Mouse (Mus musculus) megakaryocyte-erythroid progenitor cell, adult 5 weeks (primary cell): Measurements from ENCODE around the gene Ppil6. TPM values are rescaled to one million over a fixed set of nuclear protein-coding genes. Genes with fewer than 3 reads are reported as not detected.

ENCODE experiments used
- polyA plus RNA-seq: library from polyadenylated mRNA; stranded (reverse); fragments of >175 nt; gene quantifications from 2 replicates; pipeline ENCODE4 v1.2.3, GENCODE M21; 2012

The Ppil6 gene
- polyA plus RNA-seq, result 0.11 and 0.16 TPM in 2 replicates

DNA sequence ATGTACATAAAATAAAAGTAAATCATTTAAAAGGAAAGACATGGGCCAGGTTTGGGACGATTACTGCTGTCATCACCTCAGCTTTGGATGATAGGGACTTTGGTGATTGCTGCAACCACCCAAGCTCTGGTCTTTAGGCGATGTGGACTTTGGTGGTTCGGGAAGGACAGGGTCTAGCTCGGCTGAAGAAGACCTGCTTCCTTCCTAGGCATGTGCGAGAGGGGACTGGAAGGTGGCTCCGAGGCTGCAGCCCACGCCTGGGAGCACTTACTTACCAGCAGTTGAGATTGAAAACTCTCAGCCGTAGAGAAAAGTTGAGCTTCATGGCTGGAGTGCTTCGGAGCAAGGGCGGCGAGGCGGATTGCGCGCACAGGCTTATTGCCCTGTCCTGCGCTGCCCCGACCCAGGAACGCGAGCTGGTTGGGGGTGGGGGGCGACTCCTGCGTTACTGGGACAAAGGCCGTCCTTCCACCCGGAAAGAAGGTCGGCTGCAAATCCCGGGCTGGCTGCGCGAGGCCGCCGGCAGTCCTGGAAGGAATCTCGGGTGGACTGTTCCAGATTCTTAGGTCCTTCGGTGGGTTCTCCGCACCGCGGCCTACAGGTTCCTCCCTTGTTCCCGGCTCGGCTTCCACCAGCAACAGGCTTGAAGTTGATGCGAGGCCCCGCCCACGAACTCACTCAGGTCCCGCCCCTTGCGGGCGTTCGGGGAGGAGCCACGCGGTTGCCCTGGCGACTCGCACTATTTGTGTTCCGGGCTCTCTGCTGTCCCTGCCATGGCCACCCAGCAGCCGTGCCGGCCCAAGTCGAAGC lies at the start of gene Ppil6, which contains the start of gene Smpd2:
Ppil6 (plus strand) TSS at position 732 of the 810 bp plus-strand sequence.
Smpd2 (minus strand) TSS at position 662 of the 810 bp plus-strand sequence.

DNA sequence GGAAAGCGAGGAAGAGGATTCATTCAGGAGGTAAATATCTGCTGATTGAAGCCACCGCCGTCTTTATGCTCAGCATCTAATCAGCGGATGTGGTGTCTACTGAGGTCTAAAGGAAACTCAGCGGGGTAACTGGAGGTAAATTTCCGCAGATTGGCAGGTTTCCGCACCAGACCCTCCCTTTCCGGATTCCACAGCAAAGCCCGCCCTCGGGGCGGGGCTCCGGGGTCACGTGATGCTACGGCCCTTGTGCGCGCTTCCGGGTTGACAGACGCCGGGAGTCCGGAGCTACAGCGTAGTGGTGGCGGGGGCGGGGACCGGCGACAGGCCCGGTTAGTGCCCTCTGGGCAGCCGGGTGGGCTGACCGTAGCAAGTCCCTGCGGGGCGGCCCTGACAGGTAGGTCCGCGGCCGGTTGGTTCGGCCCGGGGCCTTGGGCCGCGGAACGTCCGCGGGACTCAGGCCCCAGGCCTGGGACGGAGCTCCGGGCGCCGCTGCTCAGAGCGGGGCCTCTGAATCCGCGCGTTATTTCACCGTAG lies 40.0 kb upstream of the Ppil6 start, which contains the start of gene Zbtb24:
Zbtb24 (plus strand) TSS at position 247 of the 534 bp plus-strand sequence.

DNA sequence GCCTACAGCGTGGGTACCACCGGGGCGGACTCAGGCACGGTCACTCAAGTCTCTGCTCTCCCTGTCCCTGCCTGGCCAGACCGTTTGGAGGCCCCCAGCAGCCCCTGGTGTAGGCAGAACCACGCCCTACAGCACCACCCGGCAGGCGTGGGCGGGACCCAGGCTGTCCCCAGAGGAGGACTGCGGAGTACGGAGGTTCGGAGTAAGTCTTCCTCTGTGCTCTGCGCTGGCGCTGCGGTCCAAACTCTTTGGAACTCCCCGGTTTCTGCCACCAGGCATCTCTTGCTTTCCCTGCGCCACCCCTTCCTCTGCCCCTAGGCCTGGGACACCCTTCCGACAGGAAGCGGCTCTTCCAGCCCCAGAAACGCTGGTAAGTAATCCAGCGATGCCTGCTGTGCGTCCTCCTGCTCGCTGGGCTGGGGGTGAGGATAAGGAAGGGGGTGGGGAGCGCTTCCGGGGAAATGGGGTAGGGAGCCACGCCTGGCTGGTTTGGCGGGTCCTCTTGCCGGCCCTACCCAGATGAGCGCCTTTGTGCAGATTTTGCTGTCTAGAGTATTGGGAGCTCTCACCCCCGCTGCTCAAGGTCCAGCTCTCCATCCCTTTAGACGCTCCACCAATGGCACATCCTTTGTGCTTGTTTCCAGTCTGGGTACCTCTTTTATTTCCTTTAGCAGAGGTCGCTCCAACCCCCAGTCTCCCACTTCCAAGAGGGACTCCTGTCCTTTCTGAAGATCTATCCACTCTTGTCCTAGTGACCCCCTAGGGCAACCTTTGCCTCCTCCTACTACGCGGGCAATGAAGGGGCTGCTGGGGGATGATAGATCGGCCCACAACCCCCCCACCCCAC lies 13.8 kb upstream of the Ppil6 start, which contains the start of gene Mical1:
Mical1 (plus strand) TSS at position 144 of the 847 bp plus-strand sequence.

DNA sequence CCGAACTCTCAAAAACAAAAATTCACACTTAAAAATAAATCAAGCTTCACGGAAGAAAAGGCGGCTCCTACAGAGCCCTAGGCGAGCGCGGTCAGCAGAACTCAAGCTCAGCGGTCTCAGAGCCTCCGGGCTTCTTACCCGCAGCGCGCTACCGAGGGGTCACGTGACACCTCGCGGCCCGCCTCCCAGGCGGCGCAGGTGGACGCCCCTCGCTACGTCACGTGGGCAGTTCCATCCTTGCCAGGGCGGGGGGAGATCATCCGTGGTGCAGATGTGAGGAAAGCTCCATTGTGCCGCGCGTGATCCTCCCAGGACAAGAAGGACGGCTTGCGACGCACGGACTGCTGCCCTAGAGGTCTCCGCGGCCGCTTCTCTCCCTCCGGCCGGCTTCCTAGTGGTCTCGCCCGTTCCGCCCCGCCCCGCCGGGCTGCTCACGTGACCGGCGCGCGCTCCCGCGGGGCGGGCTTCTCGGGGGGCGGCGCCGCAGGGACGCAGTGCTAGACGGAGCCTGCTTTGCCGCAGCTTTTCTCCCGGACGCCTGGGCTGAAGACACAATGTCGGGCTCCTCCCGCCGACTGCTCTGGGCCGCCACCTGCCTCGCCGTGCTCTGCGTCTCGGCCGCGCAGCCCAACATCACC lies 28.9 kb downstream of the Ppil6 start, which contains the start of gene Cd164:
Cd164 (plus strand) TSS at position 434 of the 638 bp plus-strand sequence.

Other genes with a start within 250 kb of the Ppil6 start
- gene Fig4, start 187.2 kb upstream of the Ppil6 start, polyA plus RNA-seq, result 3.3 and 3.4 TPM in 2 replicates
- gene Ak9, start 186.5 kb upstream of the Ppil6 start, polyA plus RNA-seq, result 0.01 TPM in 1 of 2 replicates, not detected in the other
- gene Zbtb24, start 40.1 kb upstream of the Ppil6 start, polyA plus RNA-seq, result 9.2 and 10.4 TPM in 2 replicates
- gene Mical1, start 14.1 kb upstream of the Ppil6 start, polyA plus RNA-seq, result 61.1 and 63.1 TPM in 2 replicates
- gene Smpd2, start 70 bp upstream of the Ppil6 start, polyA plus RNA-seq, result 29.5 and 30.4 TPM in 2 replicates
- gene Cd164, start 29.0 kb downstream of the Ppil6 start, polyA plus RNA-seq, result 229 and 288 TPM in 2 replicates
- 0.01 and 0.09 TPM in 2 replicates for gene Ccdc162, start 226.2 kb downstream of the Ppil6 start, polyA plus RNA-seq